Mouse (Mus musculus) myocyte (in vitro differentiated cells): ENCODE measurements around the gene Tubgcp4.

ENCODE experiments used
- POLR2A ChIP-seq: IDR thresholded peaks from one replicate; pipeline ENCODE4 v1.6.1; 2011; ENCODE audit warnings: low read depth, mild to moderate bottlenecking, control low read depth, moderate library complexity; ENCODE audit not compliant: insufficient read length
- USF1 ChIP-seq: IDR thresholded peaks from one replicate; pipeline ENCODE4 v1.6.1; 2011; ENCODE audit warnings: low read depth, mild to moderate bottlenecking, control low read depth, moderate library complexity

DNA sequence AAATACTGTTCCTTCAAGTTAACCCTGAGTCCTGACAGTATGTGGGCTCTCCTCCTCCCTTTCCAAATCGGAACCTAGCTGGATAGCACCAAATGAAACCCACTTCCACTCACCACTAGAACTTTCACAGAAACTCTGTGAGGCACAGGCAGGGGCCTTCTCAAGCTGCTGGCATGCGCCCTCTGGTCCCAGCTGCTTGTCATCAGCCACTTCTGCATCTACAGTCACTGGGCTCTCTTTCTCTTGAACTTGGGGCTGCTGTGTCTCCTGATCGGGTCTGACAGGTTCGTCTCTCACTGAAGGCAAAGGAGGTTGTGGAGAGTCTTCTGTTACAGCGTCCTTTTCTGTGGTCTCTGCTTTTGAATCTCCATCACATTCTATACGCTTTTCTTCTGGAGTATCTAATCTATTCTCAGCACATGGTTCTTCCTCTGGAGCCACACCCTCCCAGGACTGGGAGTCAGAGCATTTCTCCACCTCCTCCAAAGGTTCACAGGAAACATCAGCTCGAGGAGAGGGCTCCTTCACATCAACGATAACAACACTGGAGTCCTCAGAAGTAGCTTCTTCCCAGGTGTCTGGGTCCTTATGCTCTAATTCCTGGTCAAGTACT lies 65.1 kb downstream of the Tubgcp4 start:
- no peak for TF ChIP-seq POLR2A
- no peak for TF ChIP-seq USF1
